Mouse (Mus musculus) neural tube, embryonic 13.5 days (tissue): ENCODE measurements around the gene Prkch. TPM values are rescaled to one million over a fixed set of nuclear protein-coding genes. Genes with fewer than 3 reads are reported as not detected.

ENCODE experiments used
- ATAC-seq: fragments of 200-750 bp; cut with Nextera tagmentation; 2 replicates; pipeline ENCODE4 v1.8.0; 2017; ENCODE audit warnings: low read depth, mild to moderate bottlenecking, moderate TSS enrichment, moderate library complexity
- H3K27ac ChIP-seq: fragments of 300-500 bp; sonication (generic); replicated peaks from 2 replicates; pipeline ENCODE4 v1.5.1; 2015; ENCODE audit warnings: moderate library complexity, mild to moderate bottlenecking, inconsistent platforms
- H3K27me3 ChIP-seq: fragments of 300-500 bp; sonication (generic); 2 replicates; pipeline ENCODE4 v1.6.1; 2015; ENCODE audit warnings: mild to moderate bottlenecking, inconsistent platforms
- H3K36me3 ChIP-seq: fragments of 300-500 bp; sonication (generic); 2 replicates; pipeline ENCODE4 v1.6.1; 2015; ENCODE audit warnings: mild to moderate bottlenecking, inconsistent platforms
- H3K4me1 ChIP-seq: fragments of 300-500 bp; sonication (generic); replicated peaks from 2 replicates; pipeline ENCODE4 v1.6.1; 2015; ENCODE audit warnings: inconsistent platforms
- H3K4me2 ChIP-seq: fragments of 300-500 bp; sonication (generic); 2 replicates; pipeline ENCODE4 v1.6.1; 2015; ENCODE audit warnings: inconsistent platforms, mild to moderate bottlenecking, moderate library complexity
- H3K4me3 ChIP-seq: fragments of 300-500 bp; sonication (generic); 2 replicates; pipeline ENCODE4 v1.5.1; 2015; ENCODE audit warnings: mild to moderate bottlenecking, inconsistent platforms
- H3K9ac ChIP-seq: fragments of 300-500 bp; sonication (generic); 2 replicates; pipeline ENCODE4 v1.6.1; 2015; ENCODE audit warnings: moderate library complexity, mild to moderate bottlenecking, inconsistent platforms
- H3K9me3 ChIP-seq: fragments of 300-500 bp; sonication (generic); 2 replicates; pipeline ENCODE4 v1.6.1; 2016; ENCODE audit warnings: inconsistent platforms
- WGBS: fragments of 180-500 bp; shearing (Covaris S2); methylation state at CpG from one replicate; pipeline ENCODE4 v1.1.7; 2015; 5-methylcytosine and 5-hydroxymethylcytosine counted together
- polyA plus RNA-seq: library from polyadenylated mRNA; unstranded; fragments of >200 nt; fragmentation: Nextera tagmentation; extraction: Ambion mirVana; gene quantifications from 2 replicates; pipeline ENCODE4 v1.2.1, GENCODE M21; 2015

Gene Prkch
- polyA plus RNA-seq, 1 experiment from 2014 or later: 9.6 TPM

- H3K4me1 ChIP-seq: peaks cover 20% of the 10 kb centered on the region
- ATAC-seq: no peak
- H3K9me3 ChIP-seq: no peaks in the 10 kb centered on the region
Measured at GRCm38 (mm10) chr12:73710846-73711245, 126.2 kb downstream of the Prkch start.

GRCm38 (mm10) chr12:73712122-73712521 lies 127.5 kb downstream of the Prkch start:
- Histone ChIP-seq H3K4me2 (no peak overlapping the region), H3K4me1 (peaks cover 28% of the 10 kb centered on the region), H3K27ac (no peak overlapping the region), H3K9ac (no peak overlapping the region), H3K36me3 (no peaks in the 10 kb centered on the region), H3K9me3 (no peaks in the 10 kb centered on the region), H3K4me3 (no peak overlapping the region), H3K27me3 (peaks cover 40% of the 10 kb centered on the region)
- no peak for ATAC-seq
- 40% methylated on average over 6 of the region's 6 CpGs for WGBS

More at GRCm38 (mm10) chr12:73710846-73711245, 126.2 kb downstream of the Prkch start:
- Histone ChIP-seq H3K4me2 (no peak overlapping the region), H3K9ac (no peak overlapping the region), H3K27ac (no peak overlapping the region), H3K27me3 (peaks cover 42% of the 10 kb centered on the region), H3K4me3 (no peak overlapping the region), H3K36me3 (no peaks in the 10 kb centered on the region)
- WGBS: 77% methylated on average over 5 of the region's 5 CpGs

- Histone ChIP-seq H3K27ac (no peak overlapping the region), H3K4me2 (no peak overlapping the region), H3K27me3 (peaks cover 56% of the 10 kb centered on the region), H3K36me3 (no peaks in the 10 kb centered on the region), H3K9ac (no peak overlapping the region), H3K9me3 (no peaks in the 10 kb centered on the region), H3K4me3 (no peak overlapping the region), H3K4me1 (peaks cover 20% of the 10 kb centered on the region)
- WGBS: 95% methylated on average over 5 of the region's 5 CpGs
- no peak for ATAC-seq
Measured at GRCm38 (mm10) chr12:73714589-73714988, 130.0 kb downstream of the Prkch start.

- no peaks in the 10 kb centered on the region for H3K36me3 ChIP-seq
- H3K4me1 ChIP-seq: peaks cover 20% of the 10 kb centered on the region
- no peak overlapping the region for H3K4me2 ChIP-seq
- no peak for ATAC-seq
- H3K9ac ChIP-seq: no peak overlapping the region
- H3K27ac ChIP-seq: peak overlapping the region; percentile 68
- H3K27me3 ChIP-seq: peaks cover 55% of the 10 kb centered on the region
- no peaks in the 10 kb centered on the region for H3K9me3 ChIP-seq
- H3K4me3 ChIP-seq: no peak overlapping the region
- WGBS: 87% methylated on average over 2 of the region's 2 CpGs
Measured at GRCm38 (mm10) chr12:73715331-73715730, 130.7 kb downstream of the Prkch start.

- Histone ChIP-seq H3K27me3 (peaks cover 58% of the 10 kb centered on the region), H3K36me3 (no peaks in the 10 kb centered on the region), H3K4me2 (no peak overlapping the region), H3K27ac (peak overlapping the region; percentile 68), H3K4me3 (no peak overlapping the region), H3K9me3 (no peaks in the 10 kb centered on the region), H3K9ac (no peak overlapping the region), H3K4me1 (peaks cover 20% of the 10 kb centered on the region)
- 55% methylated on average over 21 of the region's 21 CpGs for WGBS
- peak; percentile 71 for ATAC-seq
Measured at GRCm38 (mm10) chr12:73715954-73716731, 131.5 kb downstream of the Prkch start.

GRCm38 (mm10) chr12:73718036-73718435 lies 133.4 kb downstream of the Prkch start:
- Histone ChIP-seq H3K4me3 (no peak overlapping the region), H3K4me1 (peaks cover 13% of the 10 kb centered on the region), H3K9ac (no peak overlapping the region), H3K27me3 (peaks cover 66% of the 10 kb centered on the region), H3K4me2 (no peak overlapping the region), H3K27ac (no peak overlapping the region), H3K36me3 (no peaks in the 10 kb centered on the region), H3K9me3 (no peaks in the 10 kb centered on the region)
- ATAC-seq: no peak
- WGBS: 89% methylated on average over 10 of the region's 10 CpGs

GRCm38 (mm10) chr12:73719816-73720215 lies 135.2 kb downstream of the Prkch start:
- H3K27me3 ChIP-seq: peaks cover 76% of the 10 kb centered on the region
- H3K4me2 ChIP-seq: no peak overlapping the region
- no peak overlapping the region for H3K4me3 ChIP-seq
- no peaks in the 10 kb centered on the region for H3K36me3 ChIP-seq
- H3K27ac ChIP-seq: no peak overlapping the region
- no peak for ATAC-seq
- peaks cover 7% of the 10 kb centered on the region; the same call in 1 of the 2 replicates for H3K9me3 ChIP-seq
- H3K4me1 ChIP-seq: peaks cover 13% of the 10 kb centered on the region
- no peak overlapping the region for H3K9ac ChIP-seq

- peaks cover 80% of the 10 kb centered on the region for H3K27me3 ChIP-seq
- no peak overlapping the region for H3K4me3 ChIP-seq
- H3K36me3 ChIP-seq: no peaks in the 10 kb centered on the region
- H3K4me1 ChIP-seq: peaks cover 12% of the 10 kb centered on the region
- peaks cover 13% of the 10 kb centered on the region; the same call in 1 of the 2 replicates for H3K9me3 ChIP-seq
- no peak for ATAC-seq
- no peak overlapping the region for H3K4me2 ChIP-seq
- H3K9ac ChIP-seq: no peak overlapping the region
- WGBS: 90% methylated on average over 2 of the region's 2 CpGs
- H3K27ac ChIP-seq: no peak overlapping the region
Measured at GRCm38 (mm10) chr12:73720466-73720865, 135.9 kb downstream of the Prkch start.

GRCm38 (mm10) chr12:73722060-73722459 lies 137.5 kb downstream of the Prkch start:
- ATAC-seq: no peak
- Histone ChIP-seq H3K27ac (no peak overlapping the region), H3K9me3 (peaks cover 14% of the 10 kb centered on the region; the same call in 1 of the 2 replicates), H3K9ac (no peak overlapping the region), H3K27me3 (peaks cover 96% of the 10 kb centered on the region), H3K4me2 (no peak overlapping the region), H3K4me1 (no peaks in the 10 kb centered on the region), H3K4me3 (no peak overlapping the region), H3K36me3 (no peaks in the 10 kb centered on the region)
- WGBS: 77% methylated on average over 3 of the region's 3 CpGs

- no peaks in the 10 kb centered on the region for H3K4me1 ChIP-seq
- peaks cover 14% of the 10 kb centered on the region; the same call in 1 of the 2 replicates for H3K9me3 ChIP-seq
- H3K27ac ChIP-seq: no peak overlapping the region
- H3K36me3 ChIP-seq: no peaks in the 10 kb centered on the region
- no peak overlapping the region for H3K4me2 ChIP-seq
- WGBS: 73% methylated on average over 4 of the region's 4 CpGs
- peaks cover 97% of the 10 kb centered on the region for H3K27me3 ChIP-seq
- H3K9ac ChIP-seq: no peak overlapping the region
- H3K4me3 ChIP-seq: no peak overlapping the region
- no peak for ATAC-seq
Measured at GRCm38 (mm10) chr12:73723067-73723466, 138.5 kb downstream of the Prkch start.

GRCm38 (mm10) chr12:73723887-73724286 lies 139.3 kb downstream of the Prkch start:
- WGBS: 95% methylated on average over 10 of the region's 10 CpGs
- peaks cover 97% of the 10 kb centered on the region for H3K27me3 ChIP-seq
- no peaks in the 10 kb centered on the region for H3K4me1 ChIP-seq
- H3K4me2 ChIP-seq: no peak overlapping the region
- no peak for ATAC-seq
- H3K36me3 ChIP-seq: no peaks in the 10 kb centered on the region
- no peak overlapping the region for H3K9ac ChIP-seq
- H3K4me3 ChIP-seq: no peak overlapping the region
- H3K9me3 ChIP-seq: peaks cover 14% of the 10 kb centered on the region; the same call in 1 of the 2 replicates
- no peak overlapping the region for H3K27ac ChIP-seq

- H3K36me3 ChIP-seq: no peaks in the 10 kb centered on the region
- H3K9me3 ChIP-seq: peaks cover 14% of the 10 kb centered on the region; the same call in 1 of the 2 replicates
- no peak overlapping the region for H3K27ac ChIP-seq
- H3K9ac ChIP-seq: no peak overlapping the region
- H3K4me2 ChIP-seq: no peak overlapping the region
- peaks cover 100% of the 10 kb centered on the region for H3K27me3 ChIP-seq
- H3K4me1 ChIP-seq: peaks cover 8% of the 10 kb centered on the region; the same call in 1 of the 2 replicates
- WGBS: 89% methylated on average over 9 of the region's 9 CpGs
- ATAC-seq: no peak
- no peak overlapping the region for H3K4me3 ChIP-seq
Measured at GRCm38 (mm10) chr12:73725825-73726604, 141.4 kb downstream of the Prkch start.
